Mouse (Mus musculus) heart, adult 2 months (tissue): ENCODE results near the gene Gm20390.

Experiments
- CTCF ChIP-seq: fragments of 200-600 bp; IDR thresholded peaks from 2 replicates; pipeline ENCODE4 v1.8.1; 2022; ENCODE audit warnings: antibody characterized with exemption, mild to moderate bottlenecking, moderate library complexity
- EP300 ChIP-seq: fragments of 200-500 bp; IDR thresholded peaks from 2 replicates; pipeline ENCODE4 v1.6.1; 2011; ENCODE audit warnings: low read depth, low read length, control low read depth; ENCODE audit not compliant: insufficient read depth
- POLR2A ChIP-seq: fragments of 200-500 bp; IDR thresholded peaks from 2 replicates; pipeline ENCODE4 v1.6.1; 2011; ENCODE audit warnings: mild to moderate bottlenecking, low read depth, low read length, control low read depth; ENCODE audit not compliant: insufficient read depth

DNA sequence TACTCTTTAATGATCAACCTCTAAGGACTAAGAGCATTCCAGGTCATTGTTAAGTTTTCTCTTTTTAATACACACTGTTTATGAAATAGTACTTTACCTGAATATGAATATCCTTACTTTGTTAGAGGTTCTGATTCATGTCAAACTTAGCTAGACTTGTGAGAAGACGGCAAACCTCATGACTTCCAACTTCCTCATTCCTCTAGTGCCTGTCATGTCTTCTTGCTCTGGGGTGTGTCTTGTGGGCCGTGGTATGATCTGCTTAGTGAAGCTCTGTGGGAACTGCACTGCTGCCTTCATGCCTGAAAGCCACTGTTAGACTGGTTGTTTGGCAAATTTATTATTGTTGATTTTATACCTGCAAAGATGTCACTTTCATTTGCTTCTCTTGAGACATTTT, 27.2 kb downstream of the Gm20390 start:
- TF ChIP-seq CTCF (no peak), POLR2A (no peak), EP300 (no peak)
